Mouse (Mus musculus) midbrain, postnatal 0 days (tissue): ENCODE measurements around the gene Anapc2. TPM values are rescaled to one million over a fixed set of nuclear protein-coding genes. Genes with fewer than 3 reads are reported as not detected.

Experiments used
- ATAC-seq: fragments of 200-750 bp; cut with Nextera tagmentation; 2 replicates; pipeline ENCODE4 v1.8.0; 2017; ENCODE audit warnings: moderate number of reproducible peaks, mild to moderate bottlenecking, moderate TSS enrichment, moderate library complexity; ENCODE audit not compliant: low FRiP score
- DNase-seq: peaks from one replicate; pipeline ENCODE4 v3.0.0-alpha.2; 2015; ENCODE audit warnings: low spot score
- H3K27ac ChIP-seq: fragments of 300-500 bp; sonication (generic); 2 replicates; pipeline ENCODE4 v1.5.1; 2014; ENCODE audit warnings: low read depth, mild to moderate bottlenecking, low read length, mixed read lengths
- H3K27me3 ChIP-seq: fragments of 300-500 bp; sonication (generic); 2 replicates; pipeline ENCODE4 v1.6.1; 2014; ENCODE audit warnings: low read length, control low read depth, mixed read lengths; ENCODE audit not compliant: insufficient read depth
- H3K36me3 ChIP-seq: fragments of 300-500 bp; sonication (generic); 2 replicates; pipeline ENCODE4 v1.6.1; 2014; ENCODE audit warnings: low read length, control low read depth, mixed read lengths; ENCODE audit not compliant: insufficient read depth
- H3K4me1 ChIP-seq: fragments of 300-500 bp; sonication (generic); 2 replicates; pipeline ENCODE4 v1.6.1; 2014; ENCODE audit warnings: mild to moderate bottlenecking, control low read depth, antibody characterized with exemption, low read length, mixed read lengths; ENCODE audit not compliant: insufficient read depth
- H3K4me2 ChIP-seq: fragments of 300-500 bp; sonication (generic); 2 replicates; pipeline ENCODE4 v1.6.1; 2014; ENCODE audit warnings: low read depth, mild to moderate bottlenecking, low read length, mixed read lengths; ENCODE audit not compliant: poor library complexity, severe bottlenecking
- H3K4me3 ChIP-seq: fragments of 300-500 bp; sonication (generic); 2 replicates; pipeline ENCODE4 v1.5.1; 2014; ENCODE audit warnings: low read depth, mild to moderate bottlenecking, low read length, moderate library complexity
- H3K9ac ChIP-seq: fragments of 300-500 bp; sonication (generic); replicated peaks from 2 replicates; pipeline ENCODE4 v1.6.1; 2014; ENCODE audit warnings: mild to moderate bottlenecking, low read length, moderate library complexity, mixed read lengths; ENCODE audit not compliant: poor library complexity, severe bottlenecking
- H3K9me3 ChIP-seq: fragments of 300-500 bp; sonication (generic); 2 replicates; pipeline ENCODE4 v1.6.1; 2016; ENCODE audit warnings: low read length, control low read depth
- CTCF ChIP-seq: IDR thresholded peaks from 2 replicates; pipeline ENCODE4 v1.5.1; 2016; ENCODE audit warnings: antibody characterized with exemption, mild to moderate bottlenecking
- WGBS: fragments of 180-500 bp; shearing (Covaris S2); extraction: QIAGEN DNeasy Blood & Tissue Kit; methylation state at CpG from one replicate; pipeline ENCODE4 v1.1.7; 2014; 5-methylcytosine and 5-hydroxymethylcytosine counted together
- polyA plus RNA-seq: library from polyadenylated mRNA; unstranded; fragments of >200 nt; fragmentation: Nextera tagmentation; extraction: Ambion mirVana; gene quantifications from 2 replicates; pipeline ENCODE4 v1.2.1, GENCODE M21; 2015
- total RNA-seq: library from RNA; depleted of rRNA; stranded (reverse); fragments of >200 nt; gene quantifications from 2 replicates; pipeline ENCODE4 v1.2.3, GENCODE M21; 2014

Gene Anapc2
- total and polyA plus RNA-seq, 2 experiments from 2014 or later, result 35.0 to 103 TPM

GRCm38 (mm10) chr2:25238106-25238505 lies 34.2 kb upstream of the Anapc2 start:
- no peak overlapping the region for H3K27ac ChIP-seq
- no peaks in the 10 kb centered on the region; the same call in 1 of the 2 replicates for H3K27me3 ChIP-seq
- no peaks in the 10 kb centered on the region for H3K36me3 ChIP-seq
- no peak overlapping the region for H3K9ac ChIP-seq
- DNase-seq (no peak), ATAC-seq (no peak)
- H3K4me2 ChIP-seq, result no peak overlapping the region
- TF ChIP-seq CTCF, result no peak
- no peaks in the 10 kb centered on the region for H3K9me3 ChIP-seq
- H3K4me1 ChIP-seq, result peaks cover 8% of the 10 kb centered on the region; the same call in 1 of the 2 replicates
- H3K4me3 ChIP-seq, result no peak overlapping the region

GRCm38 (mm10) chr2:25239766-25240165 lies 32.5 kb upstream of the Anapc2 start:
- no peaks in the 10 kb centered on the region; the same call in 1 of the 2 replicates for H3K27me3 ChIP-seq
- DNase-seq (no peak), ATAC-seq (no peak)
- H3K4me2 ChIP-seq, result no peak overlapping the region
- H3K4me3 ChIP-seq, result no peak overlapping the region
- H3K9me3 ChIP-seq, result no peaks in the 10 kb centered on the region
- TF ChIP-seq CTCF, result no peak
- H3K36me3 ChIP-seq, result peaks cover 2% of the 10 kb centered on the region
- 89% methylated on average over 3 of the region's 3 CpGs for WGBS
- peaks cover 9% of the 10 kb centered on the region; the same call in 1 of the 2 replicates for H3K4me1 ChIP-seq
- no peak overlapping the region for H3K9ac ChIP-seq
- no peak overlapping the region for H3K27ac ChIP-seq

- peak overlapping the region; percentile 94 for H3K4me2 ChIP-seq
- no peak overlapping the region for H3K9ac ChIP-seq
- no peak for DNase-seq
- H3K4me3 ChIP-seq, result peak overlapping the region; percentile 75; the same call in 1 of the 2 replicates
- 53% methylated on average over 8 of the region's 8 CpGs for WGBS
- H3K36me3 ChIP-seq, result peaks cover 7% of the 10 kb centered on the region
- no peak for TF ChIP-seq CTCF
- ATAC-seq, result no peak
- peaks cover 9% of the 10 kb centered on the region; the same call in 1 of the 2 replicates for H3K4me1 ChIP-seq
- no peaks in the 10 kb centered on the region for H3K9me3 ChIP-seq
- no peaks in the 10 kb centered on the region; the same call in 1 of the 2 replicates for H3K27me3 ChIP-seq
- H3K27ac ChIP-seq, result peak overlapping the region; percentile 59; the same call in 1 of the 2 replicates
These were observed 32.0 kb upstream of the Anapc2 start for GRCm38 (mm10) chr2:25240310-25240709.

- WGBS, result under 1% methylated on average over 29 of the region's 29 CpGs
- Histone ChIP-seq H3K4me1 (peaks cover 9% of the 10 kb centered on the region; the same call in 1 of the 2 replicates), H3K36me3 (peaks cover 12% of the 10 kb centered on the region), H3K4me2 (peak overlapping the region; percentile 94), H3K9ac (peak overlapping the region; percentile 87), H3K9me3 (no peaks in the 10 kb centered on the region), H3K27me3 (no peaks in the 10 kb centered on the region; the same call in 1 of the 2 replicates), H3K4me3 (peak overlapping the region; percentile 75), H3K27ac (peak overlapping the region; percentile 80)
- DNase-seq (peak; percentile 84), ATAC-seq (peak; percentile 79)
- no peak for TF ChIP-seq CTCF
These were observed 31.4 kb upstream of the Anapc2 start for GRCm38 (mm10) chr2:25240723-25241437.

GRCm38 (mm10) chr2:25241438-25241775 lies 30.9 kb upstream of the Anapc2 start:
- peak overlapping the region; percentile 80 for H3K27ac ChIP-seq
- DNase-seq (no peak), ATAC-seq (peak; percentile 47; the same call in 1 of the 2 replicates)
- peaks cover 9% of the 10 kb centered on the region; the same call in 1 of the 2 replicates for H3K4me1 ChIP-seq
- peak overlapping the region; percentile 75 for H3K4me3 ChIP-seq
- peak overlapping the region; percentile 87 for H3K9ac ChIP-seq
- TF ChIP-seq CTCF, result no peak
- peaks cover 17% of the 10 kb centered on the region for H3K36me3 ChIP-seq
- no peaks in the 10 kb centered on the region for H3K27me3 ChIP-seq
- 14% methylated on average over 6 of the region's 6 CpGs for WGBS
- no peaks in the 10 kb centered on the region for H3K9me3 ChIP-seq
- peak overlapping the region; percentile 94 for H3K4me2 ChIP-seq

- Histone ChIP-seq H3K4me2 (peak within 1 kb of the TSS; percentile 94), H3K9ac (peak within 1 kb of the TSS; percentile 87), H3K4me1 (peaks cover 9% of the 10 kb centered on the region; the same call in 1 of the 2 replicates), H3K36me3 (peaks cover 17% of the 10 kb centered on the region), H3K27ac (peak within 1 kb of the TSS; percentile 80), H3K27me3 (no peaks in the 10 kb centered on the region), H3K4me3 (peak within 1 kb of the TSS; percentile 75), H3K9me3 (no peaks in the 10 kb centered on the region)
- 2% methylated on average over 42 of the region's 59 CpGs for WGBS
- ATAC-seq (peak; percentile 60), DNase-seq (peak; percentile 57)
- TF ChIP-seq CTCF, result no peak
These were observed 30.2 kb upstream of the Anapc2 start, which contains the start of the genes Rnf208 and Cysrt1 for GRCm38 (mm10) chr2:25242101-25242506. Gene Rnf208 (plus strand): TSS chr2:25242255. Gene Cysrt1 (minus strand): TSS chr2:25242452.
